Mouse (Mus musculus): Measurements from ENCODE around the gene Hist1h2ae. TPM values are rescaled to one million over a fixed set of nuclear protein-coding genes. Genes with fewer than 3 reads are reported as not detected.
A peak's percentile ranks its signal among the peaks of the same experiment; 100 is the strongest.
"Not testable (repeated sequence)": the region's sequence is repeated elsewhere in the genome, so short reads cannot be mapped to it uniquely, and the experiment has no call there.

The Hist1h2ae gene
- total RNA-seq, 2 experiments from 2014 or later: 2.6 to 3.4 TPM

DNA sequence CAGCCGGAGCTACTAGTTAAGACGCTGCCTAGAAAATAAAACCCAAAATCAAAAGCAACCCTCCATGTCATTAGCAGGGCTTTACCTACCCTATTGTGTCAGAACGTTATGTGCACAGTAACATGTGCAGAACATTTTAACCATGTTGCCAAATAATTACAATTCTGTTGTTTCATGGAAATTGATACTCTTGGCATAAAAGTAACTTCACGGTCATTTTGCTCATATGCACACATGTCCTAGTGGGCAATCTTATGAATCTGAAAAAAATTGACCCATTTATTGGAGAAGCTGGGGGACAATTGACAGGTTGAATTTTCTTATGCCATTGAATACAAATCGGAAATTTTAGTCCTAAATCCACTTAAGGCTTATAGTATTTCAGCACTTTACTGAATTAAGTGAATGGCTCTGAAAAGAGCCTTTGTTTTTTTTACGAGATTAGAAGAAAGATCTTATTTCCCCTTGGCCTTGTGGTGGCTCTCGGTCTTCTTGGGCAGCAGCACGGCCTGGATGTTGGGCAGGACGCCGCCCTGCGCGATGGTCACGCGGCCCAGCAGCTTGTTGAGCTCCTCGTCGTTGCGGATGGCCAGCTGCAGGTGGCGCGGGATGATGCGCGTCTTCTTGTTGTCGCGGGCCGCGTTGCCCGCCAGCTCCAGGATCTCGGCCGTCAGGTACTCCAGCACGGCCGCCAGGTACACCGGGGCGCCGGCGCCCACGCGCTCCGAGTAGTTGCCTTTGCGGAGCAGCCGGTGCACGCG is 579 bp downstream of the Hist1h2ae start:
- DNase-seq; intact Hi-C loops (cut with DNase I): not testable (repeated sequence)

DNA sequence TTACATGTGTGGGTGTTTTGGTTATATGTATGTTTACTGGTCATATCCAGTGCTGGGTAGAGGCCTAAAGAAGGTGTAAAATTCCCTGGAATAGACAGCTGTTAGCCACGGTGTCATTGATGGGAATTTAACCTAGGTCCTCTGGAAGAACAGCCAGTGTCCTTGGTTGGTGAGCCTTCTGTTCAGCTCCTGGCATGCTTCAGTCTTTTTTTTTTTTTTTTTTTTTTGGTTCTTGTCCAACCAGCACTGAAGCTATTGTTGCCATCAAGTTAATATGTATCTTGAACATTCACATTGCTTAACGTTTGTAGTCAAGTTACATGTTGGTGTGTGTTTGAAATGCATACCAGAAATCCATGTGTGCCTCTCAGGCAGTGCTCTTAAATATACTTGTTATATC is 6.5 kb downstream of the Hist1h2ae start:
- intact Hi-C loops (cut with DNase I): no loop called here

DNA sequence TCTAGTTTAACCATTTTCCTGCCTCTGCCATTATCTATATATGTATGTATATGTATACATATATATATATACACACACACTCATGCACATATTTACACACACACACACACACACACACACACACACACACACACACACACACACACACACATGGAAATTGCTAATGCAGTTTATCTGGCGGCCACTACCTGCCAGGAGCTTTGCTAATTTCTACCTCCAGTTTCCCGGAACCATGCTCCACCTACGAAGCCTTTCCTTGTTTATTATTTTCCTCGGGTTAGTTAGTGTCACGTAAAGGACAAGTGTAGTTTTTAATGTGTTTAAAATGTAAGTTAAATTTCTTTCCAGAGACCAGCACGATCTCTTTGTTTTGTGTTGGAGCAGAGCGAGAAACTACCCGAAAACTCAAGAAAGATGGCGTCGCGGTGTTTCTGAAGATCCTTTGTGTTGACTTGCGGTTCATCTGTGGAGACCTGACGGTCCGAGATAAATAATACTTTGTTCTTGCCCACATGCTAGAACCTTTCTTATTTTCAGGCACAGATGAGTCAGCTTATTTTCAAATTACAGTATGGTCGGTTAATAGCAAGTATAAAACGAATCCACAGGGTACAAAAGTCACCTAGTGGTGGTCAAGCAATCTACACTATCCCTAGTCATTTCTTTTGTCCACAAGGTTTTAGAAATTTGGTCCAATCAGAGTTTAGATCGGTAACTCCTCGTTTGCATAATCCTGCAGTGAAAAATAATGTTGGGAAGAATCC is 8.1 kb downstream of the Hist1h2ae start:
- intact Hi-C loops (cut with DNase I): no loop called here
- peak in 1 of 2 experiments; percentile 38 for DNase-seq

More for the DNA sequence above, 6.5 kb downstream of the Hist1h2ae start:
- DNase-seq: no peak

DNA sequence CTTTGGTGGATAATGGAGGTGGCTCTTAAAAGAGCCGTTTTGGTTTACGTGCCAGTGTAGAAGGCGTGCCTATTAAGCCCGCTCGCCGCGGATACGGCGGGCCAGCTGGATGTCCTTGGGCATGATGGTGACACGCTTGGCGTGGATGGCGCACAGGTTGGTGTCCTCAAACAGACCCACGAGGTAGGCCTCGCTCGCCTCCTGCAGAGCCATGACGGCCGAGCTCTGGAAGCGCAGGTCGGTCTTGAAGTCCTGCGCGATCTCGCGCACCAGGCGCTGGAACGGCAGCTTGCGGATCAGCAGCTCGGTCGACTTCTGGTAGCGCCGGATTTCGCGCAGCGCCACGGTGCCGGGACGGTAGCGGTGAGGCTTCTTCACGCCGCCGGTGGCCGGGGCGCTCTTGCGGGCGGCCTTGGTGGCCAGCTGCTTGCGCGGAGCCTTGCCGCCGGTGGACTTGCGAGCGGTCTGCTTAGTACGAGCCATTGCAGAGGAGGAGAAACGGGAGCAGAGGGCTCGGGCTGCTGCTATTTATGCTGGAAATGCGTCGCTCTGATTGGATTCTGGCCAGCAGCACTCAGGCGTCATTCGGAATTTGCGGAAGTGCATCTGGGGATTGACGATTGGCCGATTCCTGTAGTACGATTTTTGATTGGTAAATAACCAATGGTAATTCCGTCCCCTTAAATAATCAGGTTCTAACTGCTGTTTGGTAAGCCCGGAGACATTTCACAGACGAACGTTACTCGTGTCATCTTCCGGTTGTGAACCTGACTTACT is 8.9 kb downstream of the Hist1h2ae start, which contains the start of gene Hist1h3e:
Hist1h3e (minus strand) TSS at position 487 of the 777 bp plus-strand sequence.
- intact Hi-C loops (cut with DNase I): not testable (repeated sequence)

DNA sequence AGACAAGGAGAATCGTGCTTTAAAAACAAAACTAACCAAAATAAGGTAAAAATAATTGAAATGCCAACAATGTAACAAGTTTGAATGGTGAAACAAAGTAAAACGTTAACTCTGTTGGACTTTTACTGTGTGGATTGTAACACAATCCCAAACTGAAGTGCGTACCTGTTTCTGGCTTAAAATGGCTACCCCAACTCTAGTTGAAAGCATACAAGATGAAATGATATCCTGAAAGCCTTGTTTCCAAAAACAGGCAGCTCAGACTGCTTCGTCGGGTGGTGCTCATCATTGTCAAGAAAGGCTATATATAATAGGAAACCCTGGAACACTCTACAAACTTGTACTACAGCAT is 9.5 kb downstream of the Hist1h2ae start:
- intact Hi-C loops (cut with DNase I): not testable (repeated sequence)

More for the DNA sequence above, 8.9 kb downstream of the Hist1h2ae start, which contains the start of gene Hist1h3e:
- DNase-seq: peak; percentile 89 to 92

DNA sequence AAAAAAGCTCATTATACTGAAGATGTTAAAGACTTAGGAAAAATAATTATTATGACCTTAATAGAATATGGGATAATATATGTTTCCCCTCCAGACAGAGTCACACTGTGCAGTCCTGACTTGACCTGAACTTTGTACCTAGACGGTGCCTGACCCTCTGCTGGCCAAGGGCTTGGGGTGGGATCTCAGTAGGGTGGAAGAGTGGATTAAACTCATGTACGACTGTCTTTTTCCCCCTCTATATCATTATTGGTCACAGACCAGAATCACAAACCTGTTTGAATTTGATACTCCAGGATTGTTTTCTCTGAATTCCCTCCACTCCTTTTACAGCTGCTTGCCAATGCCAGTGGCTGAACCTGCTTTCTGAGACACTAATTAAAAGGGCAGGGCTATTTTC is 10.3 kb downstream of the Hist1h2ae start:
- intact Hi-C loops (cut with DNase I); DNase-seq: not testable (repeated sequence)

More for the DNA sequence above, 9.5 kb downstream of the Hist1h2ae start:
- not testable (repeated sequence) for DNase-seq

DNA sequence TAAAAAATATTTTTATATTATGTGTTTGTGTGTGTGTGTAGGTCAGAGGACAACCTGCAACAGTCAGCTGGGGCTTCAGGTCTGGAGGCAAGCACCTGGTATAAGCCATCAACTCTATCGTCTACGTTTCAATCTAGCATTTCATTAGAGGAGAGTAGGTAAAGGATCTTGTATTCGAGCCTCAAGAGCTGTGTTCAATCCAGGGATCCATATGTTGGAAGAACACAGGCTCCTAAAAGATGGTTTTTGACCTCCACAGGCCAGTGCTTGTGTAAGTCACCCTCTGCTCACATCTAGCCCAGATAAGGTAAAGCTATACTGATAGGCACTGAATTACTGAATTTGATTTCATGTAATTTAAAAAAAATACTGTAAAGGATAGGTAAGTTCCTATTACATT is 14.1 kb downstream of the Hist1h2ae start:
- intact Hi-C loops (cut with DNase I): no loop called here
- DNase-seq: no peak

DNA sequence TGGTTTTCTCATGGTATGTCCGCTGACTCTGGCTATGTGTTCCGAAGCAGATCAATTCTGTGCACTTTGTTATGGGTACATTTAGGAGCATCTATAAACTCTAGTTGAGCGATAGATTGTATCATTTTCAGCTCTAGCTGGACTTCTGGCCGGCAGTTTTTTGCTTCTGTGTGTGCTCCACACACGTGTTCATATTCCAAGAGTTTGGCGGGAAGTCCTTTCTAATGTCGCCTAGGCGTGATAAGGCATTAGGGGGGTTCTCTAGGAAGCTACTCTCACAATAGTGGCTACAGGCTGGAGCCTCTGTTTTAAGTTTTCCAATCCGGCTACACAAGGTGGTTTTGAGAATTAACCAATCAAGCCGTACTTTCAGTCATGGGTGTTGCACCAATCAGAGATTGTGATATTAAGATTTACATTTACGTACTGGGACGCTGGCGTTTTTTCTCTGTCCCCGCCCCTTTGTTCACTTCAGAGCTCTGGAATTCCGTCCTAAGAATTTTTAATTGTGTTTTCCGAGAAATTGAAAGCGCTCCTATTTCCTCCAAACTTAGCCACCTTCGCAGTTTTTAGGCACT is 15.1 kb downstream of the Hist1h2ae start:
- intact Hi-C loops (cut with DNase I): no loop called here
- peak; percentile 52 to 70 for DNase-seq

DNA sequence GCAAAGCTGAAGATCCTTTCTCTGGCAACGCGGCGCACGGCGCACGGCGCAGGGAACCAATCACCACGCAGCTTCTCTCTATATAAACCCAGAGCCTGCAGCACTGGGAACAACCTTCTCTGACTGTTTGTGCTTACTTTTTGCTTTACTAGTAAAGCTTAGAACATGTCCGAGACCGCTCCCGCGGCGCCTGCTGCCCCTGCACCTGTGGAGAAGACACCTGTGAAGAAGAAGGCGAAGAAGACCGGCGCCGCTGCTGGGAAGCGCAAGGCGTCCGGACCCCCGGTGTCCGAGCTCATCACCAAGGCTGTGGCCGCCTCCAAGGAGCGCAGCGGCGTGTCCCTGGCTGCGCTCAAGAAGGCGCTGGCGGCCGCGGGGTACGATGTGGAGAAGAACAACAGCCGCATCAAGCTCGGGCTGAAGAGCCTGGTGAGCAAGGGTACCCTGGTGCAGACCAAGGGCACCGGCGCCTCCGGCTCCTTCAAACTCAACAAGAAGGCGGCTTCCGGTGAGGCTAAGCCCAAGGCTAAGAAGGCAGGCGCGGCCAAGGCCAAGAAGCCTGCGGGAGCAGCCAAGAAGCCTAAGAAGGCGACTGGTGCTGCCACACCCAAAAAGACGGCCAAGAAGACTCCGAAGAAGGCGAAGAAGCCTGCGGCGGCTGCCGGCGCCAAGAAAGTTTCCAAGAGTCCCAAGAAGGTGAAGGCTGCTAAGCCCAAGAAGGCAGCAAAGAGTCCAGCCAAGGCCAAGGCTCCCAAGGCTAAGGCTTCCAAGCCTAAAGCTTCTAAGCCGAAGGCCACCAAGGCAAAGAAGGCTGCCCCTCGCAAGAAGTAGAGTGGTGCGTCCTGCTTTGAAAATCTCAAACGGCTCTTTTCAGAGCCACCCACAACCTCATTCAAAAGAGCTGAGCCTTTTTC is 15.8 kb downstream of the Hist1h2ae start:
- intact Hi-C loops (cut with DNase I): no loop called here
- peak; percentile 67 to 69 for DNase-seq

DNA sequence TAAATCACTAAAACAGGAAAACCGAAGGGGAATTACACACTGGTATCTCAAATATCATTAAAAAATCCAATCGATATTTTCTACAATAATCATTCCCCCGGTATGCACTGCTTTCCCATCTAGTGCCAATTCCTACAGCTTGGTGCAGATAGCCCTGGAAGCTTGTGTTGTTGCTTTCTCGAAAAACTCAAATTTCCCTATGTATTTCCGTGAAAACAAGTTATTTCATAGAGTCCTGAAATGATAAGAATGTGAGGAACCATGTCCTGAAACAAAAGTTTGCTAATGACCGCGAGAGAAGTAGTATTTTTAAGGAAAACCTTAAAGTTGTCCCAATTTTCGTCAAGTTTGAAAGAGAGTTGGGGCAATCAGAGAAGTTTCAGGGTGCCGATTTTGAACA is 16.6 kb downstream of the Hist1h2ae start:
- DNase-seq: no peak
- intact Hi-C loops (cut with DNase I): no loop called here

DNA sequence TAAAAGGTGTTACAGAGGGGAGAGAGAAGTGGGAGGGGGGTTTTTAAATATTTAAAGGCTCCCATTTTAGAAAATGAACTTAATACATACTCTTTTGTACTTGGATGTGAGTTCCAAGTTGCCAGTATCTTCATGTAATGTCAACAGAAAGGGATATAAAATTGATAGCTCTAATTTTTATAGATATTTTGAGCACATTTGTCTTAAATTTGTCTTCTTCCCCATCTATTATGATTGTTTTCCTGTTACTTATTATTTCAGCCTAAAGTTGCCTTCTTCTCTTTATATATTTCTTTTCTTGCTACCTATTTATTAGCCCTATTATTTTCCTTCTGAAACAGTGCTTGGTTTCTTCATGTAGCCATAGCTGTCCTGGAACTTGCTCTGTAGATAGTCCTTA is 18.1 kb downstream of the Hist1h2ae start, which contains the start of gene Hist1h1d:
Hist1h1d (plus strand) TSS at position 301 of the 400 bp plus-strand sequence.
- DNase-seq: no peak
- intact Hi-C loops (cut with DNase I): no loop called here

DNA sequence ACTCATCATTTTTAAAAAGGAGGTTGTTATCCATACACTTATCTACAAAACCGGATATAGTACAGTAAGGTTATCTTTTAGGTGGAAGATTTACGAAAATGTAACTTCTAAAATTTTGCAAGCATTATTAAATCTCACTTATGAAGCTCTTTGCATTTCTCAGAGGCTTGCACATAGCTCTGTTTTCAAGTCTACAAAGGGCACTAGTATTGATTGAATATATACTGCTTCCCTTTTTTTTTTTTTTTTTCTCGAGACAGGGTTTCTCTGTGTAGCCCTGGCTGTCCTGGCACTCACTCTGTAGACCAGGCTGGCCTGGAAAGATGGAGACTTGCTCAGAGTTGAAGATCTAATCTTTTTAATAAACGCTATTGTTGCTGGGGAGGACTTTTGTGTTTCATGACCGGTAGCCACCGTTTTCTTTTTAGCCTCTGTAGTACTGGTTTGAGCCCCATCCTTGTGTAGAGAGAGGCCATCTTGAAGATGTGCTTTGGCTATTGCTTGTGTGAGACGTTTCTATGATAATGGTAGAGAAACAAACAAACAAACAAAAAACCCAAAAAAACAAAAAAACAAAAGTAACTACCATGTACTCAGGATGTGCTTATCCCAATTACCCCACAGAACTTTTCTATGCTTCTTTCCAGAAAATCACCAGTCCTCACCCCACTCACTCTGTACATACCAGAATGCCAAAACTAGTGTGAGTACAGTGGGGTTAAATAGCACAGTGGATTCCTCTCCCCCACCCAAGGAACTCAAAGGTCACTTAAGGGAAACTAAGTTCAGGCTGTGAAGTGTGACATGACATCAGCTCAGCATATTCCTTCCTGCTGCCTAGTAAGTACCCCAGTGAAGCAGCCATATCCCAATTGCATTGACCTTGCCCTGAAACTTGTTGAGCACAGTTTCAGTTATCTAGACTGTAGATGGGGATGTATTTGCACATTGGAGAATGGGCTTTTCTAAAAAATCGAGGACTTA is 18.8 kb downstream of the Hist1h2ae start:
- intact Hi-C loops (cut with DNase I): loop anchor here (2.0 kb wide), 1 partner anchor 17 kb away; no protein-coding TSS in a partner anchor
- DNase-seq: no peak

DNA sequence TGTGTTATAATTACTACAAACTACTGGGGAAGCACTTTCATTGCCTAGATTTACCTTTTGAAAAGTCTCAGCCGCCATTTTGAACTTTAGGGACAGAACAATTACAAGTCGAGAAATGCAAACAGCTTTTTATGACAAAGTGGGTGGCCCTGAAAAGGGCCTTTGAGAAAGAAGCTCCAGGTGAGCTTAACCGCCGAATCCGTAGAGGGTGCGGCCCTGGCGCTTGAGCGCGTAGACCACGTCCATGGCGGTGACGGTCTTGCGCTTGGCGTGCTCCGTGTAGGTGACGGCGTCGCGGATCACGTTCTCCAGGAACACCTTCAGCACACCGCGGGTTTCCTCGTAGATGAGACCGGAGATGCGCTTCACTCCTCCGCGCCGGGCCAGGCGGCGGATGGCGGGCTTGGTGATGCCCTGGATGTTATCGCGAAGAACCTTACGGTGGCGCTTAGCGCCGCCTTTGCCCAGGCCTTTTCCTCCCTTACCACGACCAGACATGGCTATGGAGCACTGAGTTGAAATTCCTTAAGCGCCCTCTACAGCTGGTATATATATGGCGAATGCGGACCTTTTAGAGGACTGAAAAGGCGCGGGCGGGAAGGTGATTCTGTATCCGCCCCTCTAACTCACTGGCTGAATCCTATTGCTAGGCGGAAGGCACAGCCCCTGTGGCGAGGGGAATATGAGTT is 19.7 kb downstream of the Hist1h2ae start, which contains the start of gene Hist1h4f:
Hist1h4f (minus strand) TSS at position 503 of the 689 bp plus-strand sequence.
- DNase-seq: peak; percentile 75 to 76
- intact Hi-C loops (cut with DNase I): loop anchor here (2.0 kb wide), 1 partner anchor 18 kb away; no protein-coding TSS in a partner anchor

DNA sequence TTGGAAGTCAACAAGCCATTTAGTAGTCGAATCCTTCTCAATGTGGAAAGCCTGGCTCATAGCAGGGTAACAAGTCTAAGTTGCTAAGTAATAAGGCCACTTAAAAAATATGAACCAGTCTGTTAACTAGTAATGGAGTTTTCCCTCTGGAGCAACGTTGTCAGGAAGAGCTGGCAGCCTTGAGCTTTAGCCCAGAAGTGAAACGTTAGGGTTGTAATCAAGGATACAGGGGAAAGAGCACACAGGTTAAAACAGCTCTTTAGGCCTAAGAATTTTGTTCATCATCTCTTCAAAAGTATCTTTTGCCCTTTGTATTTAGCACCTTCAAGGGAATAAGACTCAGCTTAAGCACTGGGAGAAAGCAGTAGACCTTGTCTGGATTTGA is 20.3 kb downstream of the Hist1h2ae start:
- intact Hi-C loops (cut with DNase I): loop anchor here (2.0 kb wide), 1 partner anchor 18 kb away; no protein-coding TSS in a partner anchor

DNA sequence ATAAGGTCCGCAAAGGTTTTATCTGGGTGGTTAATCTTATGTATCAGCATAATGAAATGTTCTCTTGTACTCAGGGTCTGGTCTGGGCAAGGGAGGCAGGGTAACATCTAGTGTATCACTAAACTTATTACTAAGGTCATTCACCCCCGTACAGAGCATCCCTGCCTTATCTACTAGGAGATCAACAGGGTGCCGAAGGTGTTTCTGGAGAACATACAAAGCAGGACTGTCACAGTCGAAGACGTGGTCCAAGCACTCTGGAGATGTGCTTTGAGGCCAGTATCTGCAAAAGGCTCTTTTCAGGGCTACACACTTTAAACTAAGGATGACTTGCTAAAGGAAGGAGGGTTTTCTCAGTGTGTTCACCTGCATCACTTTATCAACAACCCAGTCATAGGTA is 24.3 kb downstream of the Hist1h2ae start:
- intact Hi-C loops (cut with DNase I): no loop called here
- no peak for DNase-seq

More for the DNA sequence above, 20.3 kb downstream of the Hist1h2ae start:
- no peak for DNase-seq

DNA sequence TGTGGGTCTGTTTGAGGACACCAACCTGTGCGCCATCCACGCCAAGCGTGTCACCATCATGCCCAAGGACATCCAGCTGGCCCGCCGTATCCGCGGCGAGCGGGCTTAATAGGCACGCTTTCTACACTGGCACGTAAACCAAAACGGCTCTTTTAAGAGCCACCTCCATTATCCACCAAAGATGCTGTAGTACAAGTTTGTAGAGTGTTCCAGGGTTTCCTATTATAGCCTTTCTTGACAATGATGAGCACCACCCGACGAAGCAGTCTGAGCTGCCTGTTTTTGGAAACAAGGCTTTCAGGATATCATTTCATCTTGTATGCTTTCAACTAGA is 26.3 kb downstream of the Hist1h2ae start:
- DNase-seq; intact Hi-C loops (cut with DNase I): not testable (repeated sequence)
